Mouse (Mus musculus) kidney, postnatal 25 days (tissue): ENCODE measurements around the gene Nav2.

ENCODE experiments used
- DNase-seq, 2 experiments: peaks; one replicate each; pipeline ENCODE4 v3.0.0; 2021; ENCODE audit warnings: mixed read lengths in 2 of 2

The Nav2 gene

GRCm38 (mm10) chr7:49462328-49462811 lies 553.9 kb downstream of the Nav2 start:
- DNase-seq, result no peak

- peak; percentile 59 to 71 for DNase-seq
Observed at GRCm38 (mm10) chr7:49467861-49468260, 559.3 kb downstream of the Nav2 start.

GRCm38 (mm10) chr7:49468492-49469205 lies 560.1 kb downstream of the Nav2 start:
- DNase-seq, result no peak

GRCm38 (mm10) chr7:49471278-49471677 lies 562.8 kb downstream of the Nav2 start:
- DNase-seq, result peak; percentile 83 to 84

GRCm38 (mm10) chr7:49475282-49475681 lies 566.8 kb downstream of the Nav2 start:
- DNase-seq, result no peak

- DNase-seq, result no peak
Observed at GRCm38 (mm10) chr7:49476163-49476562, 567.6 kb downstream of the Nav2 start.

- DNase-seq, result peak; percentile 68 to 77
Observed at GRCm38 (mm10) chr7:49476666-49477065, 568.1 kb downstream of the Nav2 start.

- peak; percentile 32 to 61 for DNase-seq
Observed at GRCm38 (mm10) chr7:49477076-49477975, 568.8 kb downstream of the Nav2 start.

- DNase-seq, result no peak
Observed at GRCm38 (mm10) chr7:49477976-49478349, 569.4 kb downstream of the Nav2 start.

- DNase-seq, result no peak
Observed at GRCm38 (mm10) chr7:49478886-49479285, 570.4 kb downstream of the Nav2 start.

- no peak for DNase-seq
Observed at GRCm38 (mm10) chr7:49480962-49481361, 572.4 kb downstream of the Nav2 start.

GRCm38 (mm10) chr7:49484036-49484744 lies 575.7 kb downstream of the Nav2 start:
- peak; percentile 76 to 77 for DNase-seq

- DNase-seq, result no peak
Observed at GRCm38 (mm10) chr7:49485292-49485847, 576.9 kb downstream of the Nav2 start.

GRCm38 (mm10) chr7:49487347-49487746 lies 578.8 kb downstream of the Nav2 start:
- DNase-seq, result no peak

GRCm38 (mm10) chr7:49488493-49489087 lies 580.1 kb downstream of the Nav2 start:
- no peak for DNase-seq

- DNase-seq, result no peak
Observed at GRCm38 (mm10) chr7:49490814-49491213, 582.3 kb downstream of the Nav2 start.

GRCm38 (mm10) chr7:49492622-49493021 lies 584.1 kb downstream of the Nav2 start:
- DNase-seq, result no peak

- DNase-seq, result peak in 1 of 2 experiments; percentile 72
Observed at GRCm38 (mm10) chr7:49493210-49493609, 584.7 kb downstream of the Nav2 start.

GRCm38 (mm10) chr7:49494654-49495053 lies 586.1 kb downstream of the Nav2 start:
- no peak for DNase-seq

GRCm38 (mm10) chr7:49496111-49496510 lies 587.6 kb downstream of the Nav2 start:
- DNase-seq, result no peak

- DNase-seq, result peak in 1 of 2 experiments; percentile 41
Observed at GRCm38 (mm10) chr7:49496766-49497425, 588.4 kb downstream of the Nav2 start.

GRCm38 (mm10) chr7:49497426-49497892 lies 588.9 kb downstream of the Nav2 start:
- no peak for DNase-seq
